Mouse (Mus musculus) small intestine, adult 2 months (tissue): ENCODE results near the gene Pdia5.

Experiments used
- CTCF ChIP-seq: fragments of 200-500 bp; IDR thresholded peaks from 2 replicates; pipeline ENCODE4 v1.5.1; 2012; ENCODE audit warnings: low read depth, mild to moderate bottlenecking, control low read depth, inconsistent platforms, low read length, moderate library complexity, mixed read lengths; ENCODE audit not compliant: insufficient replicate concordance, insufficient read length; ENCODE audit errors: extremely low read depth
- POLR2A ChIP-seq: fragments of 200-500 bp; IDR thresholded peaks from 2 replicates; pipeline ENCODE4 v1.6.1; 2012; ENCODE audit warnings: low read depth, mild to moderate bottlenecking, control low read depth, inconsistent platforms, low read length, moderate library complexity

DNA sequence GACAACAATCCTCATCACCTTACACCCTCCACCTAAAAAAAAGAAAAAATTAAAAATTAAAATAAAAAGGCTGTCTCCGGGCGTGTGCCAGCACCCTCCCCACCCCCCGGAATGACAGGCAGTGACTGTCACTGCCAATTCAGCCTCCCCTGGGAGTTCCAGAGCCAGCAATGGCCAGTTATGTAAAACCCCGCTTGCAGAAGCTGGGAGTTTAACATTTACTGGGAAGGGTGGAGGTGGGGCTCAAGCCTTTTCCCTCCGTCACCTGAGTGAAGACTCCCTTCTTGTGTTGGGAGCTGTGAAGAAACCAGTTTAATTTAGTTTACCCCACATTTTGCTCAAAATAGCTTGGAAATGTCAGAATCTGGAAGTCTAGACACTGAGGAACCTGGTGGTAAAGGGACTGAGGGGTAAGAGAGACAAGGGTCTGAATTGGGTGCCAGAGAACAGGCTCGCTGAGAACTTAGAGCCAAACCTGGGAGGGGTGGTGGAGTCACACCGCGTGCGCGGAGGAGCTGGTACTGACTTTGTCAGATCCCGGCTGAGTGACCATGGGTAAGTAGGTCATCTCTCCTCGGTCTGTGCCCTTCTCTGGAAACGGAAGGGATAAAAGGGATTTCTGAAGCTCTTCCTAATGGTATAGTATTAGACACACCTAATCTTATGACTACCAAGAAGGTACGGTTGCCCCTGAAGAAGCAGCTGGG is 18.0 kb downstream of the Pdia5 start:
- TF ChIP-seq CTCF = no peak
- TF ChIP-seq POLR2A = no peak
